Mouse (Mus musculus) megakaryocyte, embryonic 14.5 days (primary cell): Measurements from ENCODE around the gene Hic1.

Experiments
- FLI1 ChIP-seq: IDR thresholded peaks from 2 replicates; pipeline ENCODE4 v1.6.1; 2012; ENCODE audit warnings: low read length, inconsistent platforms, mixed read lengths
- GATA1 ChIP-seq: IDR thresholded peaks from 3 replicates; pipeline ENCODE4 v1.6.1; 2012; ENCODE audit warnings: mixed read lengths, low read length, inconsistent platforms, borderline replicate concordance

DNA sequence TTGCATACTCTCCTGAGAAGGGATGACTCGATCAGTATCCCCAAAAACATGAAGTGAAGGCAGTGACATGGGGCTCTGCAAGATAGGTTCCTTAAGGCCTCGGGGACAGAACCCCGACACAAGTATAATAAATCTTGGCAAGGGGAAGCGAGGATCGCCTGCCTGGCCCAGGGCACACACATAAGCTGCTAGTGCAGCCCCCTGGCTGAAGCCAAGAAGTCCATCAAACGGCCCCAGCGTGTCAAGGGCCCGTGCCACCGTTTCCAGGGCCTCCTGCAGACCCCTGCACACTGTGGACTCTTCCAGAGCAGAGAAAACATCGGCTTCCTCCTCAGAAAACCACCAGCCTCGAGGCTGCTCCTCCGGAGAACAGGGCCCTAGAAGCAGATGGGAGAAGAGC is 8.7 kb upstream of the Hic1 start:
- TF ChIP-seq GATA1 (no peak), FLI1 (no peak)
